Mouse (Mus musculus): ENCODE measurements around the gene Syt7. TPM values are rescaled to one million over a fixed set of nuclear protein-coding genes. Genes with fewer than 3 reads are reported as not detected.

Syt7 gene
- total RNA-seq, 2 experiments from 2014 or later = 326 to 329 TPM

GRCm38 (mm10) chr19:10426793-10427192 is 37.9 kb downstream of the Syt7 start:
- H3K4me3 ChIP-seq = no peak overlapping the region
- intact Hi-C loops (cut with DNase I) = no loop called here
- TF ChIP-seq CTCF (IDR thresholded peaks at IDR 0.05) = no peak
- DNase-seq (ENCODE audit: extremely low spot score in 1 of 2, low spot score in 2 of 2) = no peak
- H3K27ac ChIP-seq = no peak overlapping the region

GRCm38 (mm10) chr19:10427431-10427830 is 38.5 kb downstream of the Syt7 start:
- no peak overlapping the region for H3K4me3 ChIP-seq
- DNase-seq (ENCODE audit: extremely low spot score in 1 of 2, low spot score in 2 of 2) = no peak
- intact Hi-C loops (cut with DNase I) = no loop called here
- no peak overlapping the region for H3K27ac ChIP-seq
- no peak for TF ChIP-seq CTCF (IDR thresholded peaks at IDR 0.05)

GRCm38 (mm10) chr19:10429371-10429770 is 40.5 kb downstream of the Syt7 start:
- DNase-seq (ENCODE audit: extremely low spot score in 1 of 2, low spot score in 2 of 2) = no peak
- no peak overlapping the region; the same call in 1 of the 2 replicates for H3K27ac ChIP-seq
- intact Hi-C loops (cut with DNase I) = no loop called here
- TF ChIP-seq CTCF (IDR thresholded peaks at IDR 0.05) = no peak
- no peak overlapping the region for H3K4me3 ChIP-seq

- peak overlapping the region; percentile 38; the same call in 1 of the 2 replicates for H3K27ac ChIP-seq
- TF ChIP-seq CTCF (IDR thresholded peaks at IDR 0.05) = no peak
- DNase-seq (ENCODE audit: extremely low spot score in 1 of 2, low spot score in 2 of 2) = no peak
- no peak overlapping the region for H3K4me3 ChIP-seq
- intact Hi-C loops (cut with DNase I) = no loop called here
Observed at GRCm38 (mm10) chr19:10431410-10431809, 42.5 kb downstream of the Syt7 start.

GRCm38 (mm10) chr19:10431841-10432240 is 43.0 kb downstream of the Syt7 start:
- intact Hi-C loops (cut with DNase I) = no loop called here
- peak overlapping the region; percentile 81; the same call in 1 of the 2 replicates for H3K27ac ChIP-seq
- no peak overlapping the region for H3K4me3 ChIP-seq

GRCm38 (mm10) chr19:10433225-10433624 is 44.3 kb downstream of the Syt7 start:
- H3K4me3 ChIP-seq = no peak overlapping the region
- H3K27ac ChIP-seq = peak overlapping the region; percentile 81
- DNase-seq (ENCODE audit: extremely low spot score in 1 of 2, low spot score in 2 of 2) = no peak
- TF ChIP-seq CTCF (IDR thresholded peaks at IDR 0.05) = no peak
- intact Hi-C loops (cut with DNase I) = no loop called here

More at GRCm38 (mm10) chr19:10431841-10432240, 43.0 kb downstream of the Syt7 start:
- DNase-seq (ENCODE audit: extremely low spot score in 1 of 2, low spot score in 2 of 2) = no peak
- no peak for TF ChIP-seq CTCF (IDR thresholded peaks at IDR 0.05)

GRCm38 (mm10) chr19:10433879-10434540 is 45.1 kb downstream of the Syt7 start:
- peak overlapping the region; percentile 81 for H3K27ac ChIP-seq
- no peak for DNase-seq (ENCODE audit: extremely low spot score in 1 of 2, low spot score in 2 of 2)
- TF ChIP-seq CTCF (IDR thresholded peaks at IDR 0.05) = no peak
- intact Hi-C loops (cut with DNase I) = no loop called here
- no peak overlapping the region for H3K4me3 ChIP-seq

GRCm38 (mm10) chr19:10434927-10435326 is 46.0 kb downstream of the Syt7 start:
- TF ChIP-seq CTCF (IDR thresholded peaks at IDR 0.05) = no peak
- no peak for DNase-seq (ENCODE audit: extremely low spot score in 1 of 2, low spot score in 2 of 2)
- Histone ChIP-seq H3K4me3 (no peak overlapping the region), H3K27ac (no peak overlapping the region; the same call in 1 of the 2 replicates)
- intact Hi-C loops (cut with DNase I) = no loop called here

GRCm38 (mm10) chr19:10435908-10436307 is 47.0 kb downstream of the Syt7 start:
- Histone ChIP-seq H3K4me3 (no peak overlapping the region), H3K27ac (no peak overlapping the region)
- peak; percentile 83 for TF ChIP-seq CTCF (IDR thresholded peaks at IDR 0.05)
- intact Hi-C loops (cut with DNase I) = loop anchor here (1.0 to 2.0 kb wide), 3 partner anchors 47 to 177 kb away; partner anchors contain the start of gene Syt7
- DNase-seq (ENCODE audit: extremely low spot score in 1 of 2, low spot score in 2 of 2) = peak; percentile 71 to 74

- no peak overlapping the region for H3K27ac ChIP-seq
- intact Hi-C loops (cut with DNase I) = loop anchor here (1.0 to 2.0 kb wide), 3 partner anchors 47 to 178 kb away; partner anchors contain the start of gene Syt7
- TF ChIP-seq CTCF (IDR thresholded peaks at IDR 0.05) = no peak
- H3K4me3 ChIP-seq = no peak overlapping the region
- no peak for DNase-seq (ENCODE audit: extremely low spot score in 1 of 2, low spot score in 2 of 2)
Observed at GRCm38 (mm10) chr19:10436726-10437125, 47.8 kb downstream of the Syt7 start.

- Histone ChIP-seq H3K27ac (no peak overlapping the region), H3K4me3 (no peak overlapping the region)
- intact Hi-C loops (cut with DNase I) = loop anchor here (2.0 kb wide), 1 partner anchor 179 kb away; no protein-coding TSS in a partner anchor
- no peak for DNase-seq (ENCODE audit: extremely low spot score in 1 of 2, low spot score in 2 of 2)
- peak; percentile 14 for TF ChIP-seq CTCF (IDR thresholded peaks at IDR 0.05)
Observed at GRCm38 (mm10) chr19:10437521-10437920, 48.6 kb downstream of the Syt7 start.

- no peak for TF ChIP-seq CTCF (IDR thresholded peaks at IDR 0.05)
- Histone ChIP-seq H3K27ac (no peak overlapping the region), H3K4me3 (no peak overlapping the region)
- DNase-seq (ENCODE audit: extremely low spot score in 1 of 2, low spot score in 2 of 2) = no peak
- intact Hi-C loops (cut with DNase I) = no loop called here
Observed at GRCm38 (mm10) chr19:10444685-10445369, 55.9 kb downstream of the Syt7 start.

All from left cerebral cortex, adult 2 months (tissue).